Mouse (Mus musculus) cerebellum, adult 18-20 months (tissue): ENCODE results near the gene Abcb5.
"Not testable (repeated sequence)": the region's sequence is repeated elsewhere in the genome, so short reads cannot be mapped to it uniquely, and the experiment has no call there.

Experiments
- DNase-seq, 2 experiments: peaks; one replicate each; pipeline ENCODE4 v3.0.0; 2021

The Abcb5 gene

DNA sequence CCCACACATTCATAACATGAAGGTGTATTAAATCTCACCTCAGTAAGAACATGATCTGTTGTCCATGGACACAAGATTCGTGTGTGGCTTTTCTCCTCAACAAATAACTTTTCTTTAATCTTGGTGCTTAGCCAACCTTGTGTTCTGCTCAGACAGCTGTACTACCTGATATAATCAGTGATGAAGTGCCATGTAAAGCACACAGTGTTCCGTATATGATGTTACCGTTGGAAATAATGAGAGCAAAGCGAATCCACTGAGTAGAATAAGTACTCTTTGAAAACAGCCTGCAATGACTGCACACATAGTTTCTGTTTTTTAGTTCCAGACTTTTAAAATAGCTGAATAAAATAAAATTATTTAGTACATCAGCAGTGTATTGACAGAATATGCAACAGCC lies at the start of gene Abcb5:
TSS of gene Abcb5 (minus strand) at position 101 of the 400 bp plus-strand sequence.
- no peak for DNase-seq

DNA sequence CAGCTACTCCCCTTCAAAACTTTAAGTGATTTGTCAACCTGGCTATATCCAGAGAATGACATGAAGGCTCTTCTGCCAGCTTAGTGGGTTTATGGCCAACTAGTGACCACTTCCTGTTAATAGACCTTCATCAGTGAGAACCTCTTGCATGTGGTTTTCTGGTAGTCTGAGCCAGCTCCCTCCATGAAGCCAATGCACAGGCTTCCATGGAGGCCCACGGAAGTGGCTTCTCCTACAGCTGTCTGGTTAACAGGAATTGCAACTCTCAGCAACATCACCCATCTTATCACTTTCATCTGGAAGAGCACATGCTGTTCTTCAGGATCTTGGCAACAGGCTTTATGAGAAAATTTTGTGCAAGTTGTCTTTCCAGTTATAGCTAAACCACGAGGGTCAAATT lies 33.0 kb upstream of the Abcb5 start:
- DNase-seq, result no peak

DNA sequence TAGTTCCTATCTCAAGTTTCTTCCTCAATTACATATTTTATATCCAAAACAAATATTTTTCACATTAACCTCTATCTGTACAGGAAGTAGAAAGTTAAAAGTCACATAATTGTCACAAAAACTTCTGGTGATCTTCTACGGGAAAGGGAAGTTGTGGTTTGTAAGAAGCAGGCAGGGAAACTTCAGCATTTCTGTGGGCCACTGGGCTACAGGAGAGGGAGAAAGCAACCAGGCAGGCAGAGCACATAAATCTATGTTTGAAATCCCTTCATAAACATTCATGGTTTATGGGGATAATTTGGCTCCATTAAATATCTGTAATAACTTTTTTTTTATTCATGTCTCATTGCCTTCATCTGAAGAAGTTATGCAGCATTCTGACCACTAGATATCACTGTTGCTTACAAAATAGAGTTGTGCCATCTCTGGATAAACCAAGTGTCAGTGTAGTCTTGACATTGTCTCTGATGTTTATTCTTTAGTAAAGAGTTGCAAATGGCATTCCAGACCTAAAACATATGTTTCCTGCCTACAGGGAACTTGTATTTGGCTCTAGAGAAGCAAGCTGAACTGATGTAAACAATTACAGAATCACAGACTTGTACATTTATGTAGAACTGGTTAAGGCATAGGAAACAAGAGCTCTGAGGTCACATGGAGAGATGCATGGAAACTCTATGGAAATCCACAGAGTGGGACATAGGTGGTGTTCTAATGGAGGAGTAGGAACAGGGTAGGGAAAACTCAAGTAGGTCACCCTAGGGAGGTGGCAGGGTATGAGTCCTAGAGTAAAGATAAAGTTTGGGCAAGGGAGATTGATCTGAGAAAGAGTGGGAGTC lies 28.3 kb upstream of the Abcb5 start:
- no peak for DNase-seq

DNA sequence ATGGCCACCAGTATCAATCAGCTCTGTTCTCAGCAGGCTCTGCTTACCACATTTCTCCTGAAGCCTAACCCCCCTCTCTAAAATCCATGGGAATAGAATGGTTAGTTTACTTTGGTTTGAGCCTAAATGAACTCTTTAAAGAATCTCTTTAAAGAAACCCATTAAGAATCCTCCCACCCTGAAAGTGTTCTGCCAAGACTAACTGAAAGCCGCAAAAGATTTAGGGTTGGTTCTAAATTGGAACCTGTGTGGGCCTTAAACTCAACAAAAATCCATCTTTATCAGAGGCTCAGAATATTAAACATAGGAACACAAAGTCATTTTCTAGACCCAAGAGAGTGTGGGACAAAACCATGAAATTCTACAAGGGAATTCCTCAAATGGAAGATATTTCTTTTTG lies 18.6 kb upstream of the Abcb5 start:
- no peak for DNase-seq

DNA sequence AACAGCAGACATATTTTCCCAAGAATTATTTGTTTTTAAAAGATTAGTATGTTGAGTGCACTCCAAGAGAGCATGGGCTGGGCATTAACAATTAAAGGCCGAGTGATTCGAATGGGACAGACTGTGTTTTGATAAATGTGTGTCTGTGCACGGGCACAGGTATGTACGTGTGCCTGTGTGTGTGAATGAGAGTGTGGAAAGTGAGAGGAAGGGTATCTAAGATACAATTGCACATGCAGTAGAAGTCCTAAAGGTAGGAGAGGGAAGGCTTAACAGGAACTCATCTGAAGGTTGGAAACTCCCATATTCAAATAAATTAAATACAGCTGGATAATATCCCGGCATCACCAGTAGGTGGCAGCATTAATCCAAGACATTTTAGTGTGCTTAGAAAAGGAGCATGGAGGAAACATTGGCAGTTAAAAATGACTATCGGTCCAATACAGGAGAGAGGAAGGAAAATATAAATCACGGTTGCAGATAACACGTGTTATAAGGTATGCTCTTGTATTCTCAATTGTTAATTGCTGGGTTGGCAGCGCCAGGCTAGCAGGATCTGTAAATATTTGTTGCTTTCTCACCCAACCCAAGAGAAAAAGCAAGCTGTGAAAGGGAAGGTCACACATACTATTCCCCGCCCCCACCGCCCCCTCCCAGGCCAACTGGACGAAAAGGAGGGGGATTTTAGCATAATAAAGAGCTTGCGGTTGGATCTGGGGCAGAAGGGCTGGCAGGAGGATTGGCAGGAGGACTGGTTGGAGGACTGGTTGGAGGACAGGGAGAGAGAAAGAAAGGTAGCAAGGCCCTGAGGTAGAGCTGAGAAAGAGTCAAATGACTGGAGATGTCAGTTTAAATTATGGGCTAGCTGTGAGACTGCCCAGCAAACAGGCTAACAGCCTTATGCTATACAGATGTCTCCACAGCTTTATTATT lies 35.6 kb downstream of the Abcb5 start:
- peak; percentile 34 to 42 for DNase-seq

DNA sequence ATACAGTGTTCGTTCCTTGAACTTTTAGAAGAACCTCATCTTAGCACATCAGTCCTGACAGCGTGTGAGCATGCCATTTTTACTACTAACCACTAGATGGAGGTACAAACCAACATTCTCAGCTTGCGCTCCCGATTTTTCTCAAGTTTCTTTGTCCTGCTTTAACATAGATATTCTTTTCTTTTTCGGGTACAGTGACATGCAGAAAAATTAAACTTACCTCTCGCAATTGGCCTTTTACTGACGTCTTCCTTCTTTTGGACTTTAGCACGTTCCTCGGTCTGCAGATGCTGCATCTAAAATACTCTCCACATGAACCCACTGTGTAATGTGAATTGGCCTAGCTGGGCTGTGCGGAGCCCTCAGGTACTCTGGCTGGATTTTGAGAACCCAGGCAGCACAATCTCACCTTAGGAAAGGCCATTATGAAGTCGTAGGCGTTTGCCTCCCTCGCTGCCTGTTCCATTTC lies 39.4 kb downstream of the Abcb5 start:
- peak in 1 of 2 experiments; percentile 4 for DNase-seq

DNA sequence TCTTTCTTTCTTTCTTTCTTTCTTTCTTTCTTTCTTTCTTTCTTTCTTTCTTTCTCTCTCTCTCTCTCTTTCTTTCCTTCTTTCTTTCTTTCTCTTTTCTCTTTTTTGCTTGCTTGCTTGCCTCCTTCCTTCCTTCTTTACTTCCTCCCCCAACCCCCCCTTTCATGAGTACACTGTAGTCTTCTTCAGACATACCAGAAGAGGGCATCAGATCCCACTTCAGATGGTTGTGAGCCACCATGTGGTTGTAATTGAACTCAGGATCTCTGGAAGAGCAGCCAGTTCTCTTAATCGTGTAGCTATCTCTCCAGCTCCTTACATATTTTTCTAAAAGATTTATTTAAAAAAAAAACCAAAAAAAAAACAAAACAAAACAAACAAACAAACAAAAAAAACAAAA lies 42.3 kb downstream of the Abcb5 start:
- not testable (repeated sequence) for DNase-seq

DNA sequence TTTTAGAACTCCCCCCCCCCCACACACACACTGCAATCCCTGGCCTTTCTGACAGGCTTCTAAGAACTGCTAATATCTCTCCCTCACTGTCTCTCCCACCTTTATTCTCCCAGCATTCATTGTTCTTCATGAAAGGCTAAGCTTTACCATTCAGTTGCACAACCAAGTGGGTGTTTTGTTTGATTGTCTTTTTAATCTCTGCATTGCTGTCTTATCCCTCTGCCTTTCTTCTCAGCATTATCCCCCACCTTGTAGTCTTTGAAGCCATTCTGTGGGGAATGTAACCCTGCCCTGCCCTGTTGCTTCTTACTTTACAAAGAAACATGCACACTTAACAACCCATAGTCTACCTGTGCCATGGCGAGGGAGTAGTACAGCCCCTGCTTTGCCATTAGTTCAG lies 48.5 kb downstream of the Abcb5 start:
- no peak for DNase-seq

DNA sequence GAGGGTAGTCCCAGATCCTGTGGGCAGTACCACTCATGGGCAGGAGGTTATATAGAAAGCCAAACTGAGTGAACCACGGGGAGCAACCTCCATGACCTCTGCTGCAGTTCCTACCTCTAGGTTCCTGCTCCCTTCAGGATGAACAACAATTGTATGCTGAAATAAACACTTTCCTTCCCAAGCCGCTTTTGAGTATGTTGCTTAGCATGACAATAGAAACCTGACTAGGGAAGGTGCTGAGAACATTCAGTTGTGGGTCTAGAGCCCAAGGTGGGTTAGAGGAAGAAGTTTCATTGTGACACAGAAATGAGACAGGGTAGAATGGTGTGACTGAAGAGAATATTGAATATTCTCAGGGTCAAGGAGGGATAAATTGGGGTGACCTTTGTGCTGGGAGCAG lies 55.9 kb downstream of the Abcb5 start:
- DNase-seq, result no peak

DNA sequence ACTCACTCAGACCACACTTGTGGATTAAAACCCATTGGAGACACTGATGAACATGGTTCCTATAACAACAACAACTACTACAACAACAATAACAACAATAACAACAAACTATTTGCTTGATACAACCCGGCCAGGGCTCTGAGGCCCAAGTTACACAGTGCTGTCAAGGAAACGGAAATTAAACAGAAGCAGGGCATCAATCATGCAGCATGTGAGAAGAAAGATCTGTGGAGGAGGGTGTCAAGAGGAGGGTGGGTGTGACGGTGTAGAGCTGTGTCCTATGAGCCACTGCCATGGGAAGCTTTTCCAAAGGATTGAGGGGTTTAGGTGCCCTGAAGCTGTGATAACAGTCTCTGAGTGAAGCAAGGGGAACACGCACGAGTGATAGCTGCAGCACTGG lies 64.0 kb downstream of the Abcb5 start:
- DNase-seq, result no peak

DNA sequence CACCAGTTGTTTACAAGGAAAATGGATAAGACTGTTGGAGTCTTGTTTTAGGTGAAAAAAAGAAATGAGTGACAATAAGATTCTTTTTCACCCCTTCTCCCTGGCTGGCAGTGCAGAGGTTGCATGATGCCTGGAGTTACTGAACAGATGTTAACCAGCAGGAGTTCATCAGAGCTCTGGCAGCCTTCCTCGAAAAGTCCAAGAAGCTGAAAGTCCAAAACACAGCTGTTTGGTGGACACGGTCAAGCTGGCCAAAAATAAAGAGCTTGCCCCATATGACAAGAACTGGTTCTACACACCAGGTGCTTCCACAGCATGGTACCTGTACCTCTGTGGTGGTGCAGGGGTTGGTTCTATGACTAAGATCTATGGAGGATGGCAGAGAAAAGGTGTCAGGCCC lies 78.3 kb downstream of the Abcb5 start:
- DNase-seq, result no peak

DNA sequence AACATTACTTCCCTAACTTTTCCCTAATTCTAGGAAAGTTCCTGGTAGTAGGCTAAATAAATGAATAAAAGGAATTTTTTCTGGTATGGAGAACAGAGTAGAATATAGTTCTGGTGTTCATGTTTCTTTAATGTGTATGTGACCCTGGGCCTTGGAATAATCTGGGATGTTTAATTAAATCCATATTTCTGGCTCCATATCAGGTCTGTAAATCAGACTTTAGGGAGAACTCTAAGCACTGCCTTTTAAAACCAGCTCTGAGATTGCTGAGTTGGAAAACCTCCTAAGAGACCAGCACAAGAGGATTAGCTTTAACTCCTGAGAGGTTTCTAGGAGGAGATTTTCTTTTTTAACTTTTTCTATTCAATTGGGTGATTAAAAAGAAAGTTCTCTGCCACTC lies 83.4 kb downstream of the Abcb5 start:
- DNase-seq, result no peak

DNA sequence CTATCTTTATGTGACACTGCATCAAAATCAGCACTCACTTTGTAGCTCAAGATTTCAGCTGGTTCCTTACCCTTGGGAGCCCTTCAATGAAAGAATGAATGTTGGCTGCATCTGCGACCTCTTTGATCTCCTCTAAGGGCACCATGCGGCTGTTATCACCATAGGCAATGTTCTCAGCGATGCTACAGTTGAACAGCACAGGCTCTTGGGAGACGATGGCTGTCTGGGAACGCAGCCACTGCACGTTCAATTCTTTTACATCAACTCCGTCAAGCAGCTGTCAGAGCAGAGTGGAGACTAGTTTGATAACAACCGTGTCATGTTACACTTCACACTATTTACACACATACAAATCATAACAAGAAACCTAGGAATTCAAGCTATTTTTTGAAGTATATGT lies 93.5 kb downstream of the Abcb5 start:
- no peak for DNase-seq

DNA sequence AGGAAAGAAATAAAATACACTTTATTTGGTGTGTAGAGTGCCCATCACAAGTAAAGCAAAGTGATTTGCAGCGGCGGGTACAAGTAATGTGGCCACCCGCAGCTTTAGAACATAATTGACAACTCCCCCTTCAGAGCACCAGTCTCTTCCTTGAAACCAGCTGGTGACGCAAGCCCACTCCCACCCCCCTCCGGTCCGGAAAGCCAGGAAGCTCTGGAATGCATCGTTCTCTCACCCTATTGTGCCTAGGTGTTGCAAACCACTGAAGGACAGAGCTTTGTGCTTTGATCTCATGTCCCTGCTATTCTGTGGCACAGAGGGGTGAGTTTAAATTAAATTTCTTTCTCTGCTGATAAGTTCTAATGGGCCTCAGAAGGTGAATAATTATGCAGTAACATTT lies 110.1 kb downstream of the Abcb5 start:
- no peak for DNase-seq

DNA sequence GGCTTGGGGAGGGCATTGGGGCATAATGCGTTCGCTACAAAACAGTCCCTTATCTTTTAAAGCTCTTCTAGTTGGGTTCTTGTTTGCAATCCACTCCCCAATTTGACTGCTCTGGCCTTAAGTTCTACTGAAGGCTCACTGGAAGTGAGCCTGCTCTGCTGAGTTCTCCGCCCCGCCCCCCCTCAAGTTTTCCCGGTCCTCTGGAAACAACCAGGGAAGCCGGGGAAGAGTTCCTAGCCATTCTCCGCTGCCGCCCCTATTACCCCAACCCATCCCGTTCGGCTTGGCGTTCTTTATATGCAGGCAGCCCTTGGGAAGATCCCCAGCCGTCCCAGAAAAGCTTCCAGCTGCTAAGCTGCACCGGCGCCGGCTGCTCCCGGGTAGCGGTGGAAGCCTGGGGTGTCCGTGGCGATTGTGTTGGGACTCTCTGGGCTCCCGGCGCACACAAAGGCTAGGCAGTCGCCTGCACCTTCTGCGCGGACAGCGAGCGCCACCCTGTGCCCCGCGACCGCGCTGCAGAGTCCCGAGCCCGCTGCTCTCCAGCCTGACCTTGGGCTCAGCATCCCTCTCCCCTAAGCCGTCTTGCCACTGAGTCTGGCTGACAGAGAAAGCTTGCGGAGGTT lies 111.3 kb downstream of the Abcb5 start:
- DNase-seq, result peak; percentile 45 to 56

DNA sequence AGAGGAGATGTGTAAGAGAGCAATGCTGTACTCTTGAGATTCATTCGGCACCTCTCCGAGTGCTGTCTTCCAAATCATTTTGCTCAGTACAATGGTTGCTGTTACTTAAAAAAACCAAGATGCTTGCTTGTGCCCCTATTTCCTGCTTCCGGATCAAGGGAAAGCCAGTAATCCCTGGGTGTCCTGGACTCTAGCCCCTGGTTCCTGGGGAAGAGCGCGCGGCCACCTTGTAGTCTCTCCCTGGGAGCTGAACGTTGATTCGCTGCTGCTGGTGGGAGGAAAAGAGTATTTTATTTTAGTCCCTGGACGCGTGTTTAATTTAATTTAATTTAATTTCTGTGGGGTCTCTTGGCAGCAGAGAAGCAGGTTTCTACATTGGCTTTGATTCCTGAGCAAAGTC lies 111.8 kb downstream of the Abcb5 start:
- DNase-seq, result no peak

DNA sequence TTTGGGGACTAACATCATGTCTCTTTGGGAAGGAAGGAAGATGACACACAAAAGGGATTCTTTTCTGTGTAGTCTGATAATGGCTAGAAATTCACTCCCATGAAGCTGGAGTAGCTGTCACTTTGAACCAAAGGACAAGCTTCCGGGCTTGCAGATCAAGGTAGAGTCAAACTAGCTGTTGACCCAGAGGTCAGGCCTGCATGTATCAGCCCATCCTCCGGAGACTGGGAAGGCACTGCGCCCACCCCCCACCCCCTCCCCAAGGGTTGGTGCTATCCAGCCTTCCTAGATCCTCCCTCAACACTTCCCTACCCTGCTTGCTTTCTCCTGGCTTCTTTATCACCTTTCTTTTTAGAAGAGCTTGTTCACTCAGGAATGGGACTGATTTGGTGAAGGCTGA lies 112.9 kb downstream of the Abcb5 start:
- no peak for DNase-seq

DNA sequence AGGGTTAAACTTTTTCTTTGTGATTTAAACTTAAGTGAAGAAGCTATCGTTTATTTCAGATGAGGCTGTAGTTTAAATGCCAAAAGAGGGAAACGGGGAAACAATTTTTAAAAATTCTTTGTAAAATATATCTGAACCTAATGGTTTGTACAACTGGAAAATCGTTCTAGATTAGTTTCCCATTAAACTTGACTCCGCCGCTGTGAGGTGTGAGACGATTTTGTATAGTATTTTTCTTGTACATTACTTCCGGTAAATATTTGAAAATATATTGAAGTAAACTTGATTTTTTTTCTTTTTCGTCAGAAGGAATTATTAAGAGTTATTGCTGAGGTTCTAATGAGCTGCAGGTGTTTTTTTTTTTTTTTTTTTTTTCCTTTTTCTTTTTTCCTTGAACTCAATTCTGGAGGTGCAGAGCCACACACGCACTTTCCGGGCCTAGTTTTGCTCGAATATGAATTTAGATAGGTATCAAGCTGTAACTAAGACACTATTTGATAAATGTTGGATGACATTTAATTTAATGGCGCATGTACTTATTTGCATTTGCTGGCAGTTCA lies 115.3 kb downstream of the Abcb5 start:
- DNase-seq, result no peak

DNA sequence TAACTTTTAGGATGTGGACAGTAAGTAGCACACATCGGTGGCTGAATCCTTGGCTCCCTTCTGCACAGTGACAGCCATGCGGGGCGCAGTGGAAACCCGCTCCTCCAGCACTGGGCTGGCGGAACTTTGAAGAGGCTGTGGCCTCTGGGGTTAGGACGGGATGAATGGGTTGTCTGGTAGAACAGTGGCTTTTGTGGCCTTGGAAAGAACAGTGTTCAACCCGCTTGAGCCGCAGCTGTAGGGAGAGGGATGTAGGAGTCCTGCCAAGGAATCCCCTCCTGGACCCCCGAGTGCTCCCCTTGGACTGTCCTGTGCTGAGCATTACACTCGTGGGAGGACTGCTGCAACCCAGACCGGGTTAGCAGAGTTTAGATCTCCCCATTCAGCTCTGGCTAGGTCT lies 116.2 kb downstream of the Abcb5 start:
- no peak for DNase-seq

DNA sequence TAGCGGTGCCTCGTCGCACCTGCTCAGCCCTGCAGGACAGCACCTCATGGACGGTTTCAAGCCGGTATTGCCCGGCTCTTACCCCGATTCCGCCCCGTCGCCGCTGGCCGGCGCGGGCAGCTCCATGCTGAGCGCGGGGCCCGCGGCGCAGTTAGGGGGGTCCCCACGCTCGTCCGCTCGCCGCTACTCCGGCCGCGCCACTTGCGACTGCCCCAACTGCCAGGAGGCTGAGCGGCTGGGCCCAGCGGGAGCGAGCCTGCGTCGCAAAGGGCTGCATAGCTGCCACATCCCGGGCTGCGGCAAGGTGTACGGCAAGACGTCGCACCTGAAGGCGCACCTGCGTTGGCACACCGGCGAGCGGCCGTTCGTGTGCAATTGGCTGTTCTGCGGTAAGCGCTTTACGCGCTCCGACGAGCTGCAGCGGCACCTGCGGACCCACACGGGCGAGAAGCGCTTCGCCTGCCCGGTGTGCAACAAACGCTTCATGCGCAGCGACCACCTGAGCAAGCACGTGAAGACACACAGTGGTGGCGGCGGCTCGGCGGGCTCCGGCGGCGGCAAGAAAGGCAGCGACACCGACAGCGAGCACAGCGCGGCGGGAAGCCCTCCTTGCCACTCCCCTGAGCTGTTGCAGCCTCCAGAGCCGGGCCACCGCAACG lies 116.9 kb downstream of the Abcb5 start:
- DNase-seq, result no peak

DNA sequence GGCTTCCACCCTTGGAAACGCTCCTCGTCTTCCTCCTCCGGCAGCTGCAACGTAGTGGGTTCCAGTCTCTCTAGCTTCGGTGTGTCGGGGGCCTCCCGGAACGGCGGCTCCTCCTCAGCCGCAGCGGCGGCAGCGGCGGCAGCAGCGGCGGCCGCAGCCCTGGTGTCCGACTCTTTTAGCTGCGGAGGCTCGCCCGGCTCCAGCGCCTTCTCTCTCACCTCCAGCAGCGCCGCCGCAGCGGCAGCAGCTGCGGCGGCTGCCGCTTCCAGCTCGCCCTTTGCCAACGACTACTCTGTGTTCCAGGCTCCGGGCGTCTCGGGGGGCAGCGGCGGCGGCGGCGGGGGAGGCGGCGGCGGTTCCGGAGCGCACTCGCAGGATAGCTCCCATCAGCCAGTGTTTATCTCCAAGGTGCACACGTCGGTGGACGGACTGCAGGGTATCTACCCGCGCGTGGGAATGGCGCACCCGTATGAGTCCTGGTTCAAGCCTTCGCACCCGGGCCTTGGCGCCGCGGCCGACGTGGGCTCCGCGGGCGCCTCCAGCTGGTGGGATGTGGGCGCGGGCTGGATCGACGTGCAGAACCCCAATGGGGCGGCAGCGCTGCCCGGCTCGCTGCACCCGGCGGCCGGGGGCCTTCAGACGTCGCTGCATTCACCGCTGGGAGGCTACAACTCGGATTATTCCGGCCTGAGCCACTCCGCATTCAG lies 117.6 kb downstream of the Abcb5 start:
- DNase-seq, result no peak
